Mouse (Mus musculus): ENCODE data around the gene Ccdc159.

The Ccdc159 gene

GRCm38 (mm10) chr9:21927208-21927753, at the start of gene Ccdc159, which contains the start of gene Tmem205:
Ccdc159 (plus strand) TSS chr9:21927471.
Tmem205 (minus strand) TSS chr9:21927556.
- DNase-seq = peak; percentile 100

GRCm38 (mm10) chr9:21889229-21889628, 38.0 kb upstream of the Ccdc159 start:
- no peak for DNase-seq

GRCm38 (mm10) chr9:21901223-21901820, 25.9 kb upstream of the Ccdc159 start:
- DNase-seq = peak; percentile 96

GRCm38 (mm10) chr9:21904031-21904430, 23.2 kb upstream of the Ccdc159 start:
- no peak for DNase-seq

- DNase-seq = no peak
Measured at GRCm38 (mm10) chr9:21908216-21908615, 19.1 kb upstream of the Ccdc159 start.

- DNase-seq = no peak
Measured at GRCm38 (mm10) chr9:21909474-21910223, 17.6 kb upstream of the Ccdc159 start.

- DNase-seq = peak; percentile 93
Measured at GRCm38 (mm10) chr9:21916851-21917492, 10.3 kb upstream of the Ccdc159 start.

GRCm38 (mm10) chr9:21917493-21918034, 9.7 kb upstream of the Ccdc159 start:
- DNase-seq = no peak

- DNase-seq = peak; percentile 100
Measured at GRCm38 (mm10) chr9:21918035-21918592, 9.2 kb upstream of the Ccdc159 start, which contains the start of gene Rab3d. Rab3d (minus strand) TSS chr9:21918192.

- peak; percentile 92 for DNase-seq
Measured at GRCm38 (mm10) chr9:21918692-21919384, 8.4 kb upstream of the Ccdc159 start.

GRCm38 (mm10) chr9:21923036-21923435, 4.2 kb upstream of the Ccdc159 start:
- DNase-seq = no peak

- peak; percentile 86 for DNase-seq
Measured at GRCm38 (mm10) chr9:21923490-21924098, 3.7 kb upstream of the Ccdc159 start.

GRCm38 (mm10) chr9:21924099-21924493, 3.2 kb upstream of the Ccdc159 start:
- peak; percentile 100 for DNase-seq

- no peak for DNase-seq
Measured at GRCm38 (mm10) chr9:21925034-21925433, 2.2 kb upstream of the Ccdc159 start.

GRCm38 (mm10) chr9:21925506-21925905, 1.8 kb upstream of the Ccdc159 start:
- no peak for DNase-seq

- peak; percentile 94 for DNase-seq
Measured at GRCm38 (mm10) chr9:21926155-21926554, 1.1 kb upstream of the Ccdc159 start.

GRCm38 (mm10) chr9:21926784-21927183, 487 bp upstream of the Ccdc159 start:
- no peak for DNase-seq

- peak; percentile 90 for DNase-seq
Measured at GRCm38 (mm10) chr9:21929208-21929607, 1.9 kb downstream of the Ccdc159 start.

- peak; percentile 91 for DNase-seq
Measured at GRCm38 (mm10) chr9:21932006-21932405, 4.7 kb downstream of the Ccdc159 start.

GRCm38 (mm10) chr9:21932445-21933137, 5.3 kb downstream of the Ccdc159 start:
- peak; percentile 89 for DNase-seq

GRCm38 (mm10) chr9:21934021-21934420, 6.8 kb downstream of the Ccdc159 start:
- no peak for DNase-seq
